Mouse (Mus musculus) Patski (cell line): ENCODE measurements at regions not wholly inside any gene's neighbourhood (a gene's known extent, or its start where the extent isn't known, plus 50 kb on each side); places are given as distances from the start of the nearest gene placed in this dataset.
A peak's percentile ranks its signal among the peaks of the same experiment; 100 is the strongest.
"Not testable (repeated sequence)": the region's sequence is repeated elsewhere in the genome, so short reads cannot be mapped to it uniquely, and the experiment has no call there.

ENCODE experiments used
- ATAC-seq: fragments of 100-300 bp; one replicate; pipeline ENCODE4 v1.8.0; 2021
- CTCF ChIA-PET: fragments of 350-600 bp; sonication (Branson Sonifier 250); formaldehyde crosslinking; loops from one replicate; lab custom pipeline; 2022; ENCODE audit warnings: inconsistent platforms; lab: Charles Lee
- POLR2A ChIA-PET: fragments of 350-600 bp; sonication (Branson Sonifier 250); formaldehyde crosslinking; loops from one replicate; lab custom pipeline; 2022; ENCODE audit warnings: antibody characterized with exemption, inconsistent platforms; lab: Charles Lee
- DNase-seq: peaks from one replicate; pipeline ENCODE4 v3.0.0-alpha.2; 2011; ENCODE audit warnings: low read depth, low spot score
- H3K27me3 ChIP-seq: fragments of 371-371 bp; one replicate; pipeline ENCODE4 v1.5.1; 2021
- CTCF ChIP-seq: fragments of 100-300 bp; IDR thresholded peaks from one replicate; pipeline ENCODE4 v1.5.1; 2021
- in situ Hi-C: fragments of 300-500 bp; cut with MboI; formaldehyde crosslinking; loops from 3 replicates; pipeline ENCODE4 v1.11.1; 2018; ENCODE audit warnings: low pct_unique_long_range_greater_than_20kb, mixed read lengths

DNA sequence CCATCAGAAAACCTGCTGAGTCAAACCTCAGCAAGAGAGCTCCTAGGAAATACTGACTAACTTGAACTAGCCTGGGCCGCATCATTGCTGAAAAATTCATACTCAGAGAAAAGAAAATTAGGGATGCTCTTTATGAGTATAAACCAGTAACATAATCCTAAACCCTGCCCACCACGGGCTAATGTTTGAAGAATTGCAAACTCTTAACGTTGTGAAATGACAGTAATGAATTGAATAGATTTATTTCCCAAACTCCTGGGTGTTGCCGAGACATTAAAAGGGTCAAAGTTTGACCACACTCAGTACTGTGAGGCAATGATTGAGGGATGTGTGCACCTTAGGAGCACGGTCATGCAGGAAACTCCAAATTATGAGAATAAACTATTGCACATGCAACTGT, 125.3 kb downstream of the Gipc2 start:
- CTCF ChIA-PET = no interaction called here
- POLR2A ChIA-PET = no interaction called here

DNA sequence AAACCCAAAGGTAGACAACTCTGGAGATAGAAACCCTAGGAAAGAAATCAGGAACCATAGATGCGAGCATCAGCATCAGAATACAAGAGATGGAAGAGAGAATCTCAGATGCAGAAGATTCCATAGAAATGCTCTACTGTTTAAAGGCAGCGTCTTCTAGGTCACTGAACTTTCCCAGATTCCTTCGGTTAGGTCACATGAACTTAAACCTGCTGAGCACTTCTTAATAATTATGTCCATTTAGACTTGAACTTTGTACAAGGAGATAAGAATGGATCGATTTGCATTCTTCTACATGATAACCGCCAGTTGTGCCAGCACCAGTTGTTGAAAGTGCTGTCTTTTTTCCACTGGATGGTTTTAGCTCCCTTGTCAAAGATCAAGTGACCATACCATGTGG, 129.2 kb downstream of the Gipc2 start:
- H3K27me3 ChIP-seq, in situ Hi-C loops: not testable (repeated sequence)

More for the DNA sequence above, 125.3 kb downstream of the Gipc2 start:
- no peak for TF ChIP-seq CTCF
- in situ Hi-C loops = no loop called here
- DNase-seq = no peak
- no peak for ATAC-seq
- peaks cover 8% of the 10 kb centered on the region for H3K27me3 ChIP-seq

DNA sequence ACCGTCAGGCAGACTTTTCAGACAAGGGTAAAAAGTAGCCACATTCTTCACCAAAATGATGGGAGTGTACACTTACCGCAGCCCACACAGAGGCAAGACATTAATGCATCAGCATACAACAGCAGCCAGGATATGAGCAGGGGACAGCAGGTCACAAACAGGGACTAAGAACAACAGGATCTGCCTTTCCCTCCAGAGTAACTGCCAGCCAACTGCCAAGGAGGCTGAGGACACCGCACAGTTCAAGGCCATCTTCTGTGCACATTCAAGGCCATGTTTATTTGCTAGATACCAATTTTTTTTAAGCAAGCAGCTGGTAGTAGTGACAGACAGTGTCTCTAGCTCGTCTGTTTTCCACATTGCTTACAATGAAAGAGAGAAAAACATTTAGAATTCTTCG, 130.6 kb downstream of the Gipc2 start:
- ATAC-seq (no peak), DNase-seq (no peak)
- ChIA-PET POLR2A (no interaction called here), CTCF (no interaction called here)
- TF ChIP-seq CTCF = no peak
- in situ Hi-C loops = no loop called here
- no peaks in the 10 kb centered on the region for H3K27me3 ChIP-seq

More for the DNA sequence above, 129.2 kb downstream of the Gipc2 start:
- CTCF ChIA-PET, POLR2A ChIA-PET, ATAC-seq, DNase-seq: not testable (repeated sequence)

DNA sequence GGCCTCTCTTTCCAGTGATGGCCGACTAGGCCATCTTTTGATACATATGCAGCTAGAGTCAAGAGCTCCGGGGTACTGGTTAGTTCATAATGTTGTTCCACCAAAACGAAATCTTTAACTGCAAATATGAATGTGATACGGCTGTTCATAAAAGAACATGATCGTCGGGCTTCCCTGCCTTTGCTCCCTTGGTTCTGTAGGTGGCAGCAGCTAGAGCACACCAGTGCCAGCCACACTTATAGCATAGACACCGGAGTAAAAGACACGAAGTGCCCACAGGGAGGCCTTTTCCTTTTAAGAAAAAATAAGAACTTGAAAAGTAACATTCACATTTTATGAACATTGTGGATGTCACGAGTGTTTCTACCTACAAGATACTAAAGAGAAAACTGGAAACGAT, 131.3 kb downstream of the Gipc2 start:
- H3K27me3 ChIP-seq = no peaks in the 10 kb centered on the region
- CTCF ChIA-PET = no interaction called here
- ATAC-seq = no peak
- POLR2A ChIA-PET = no interaction called here
- no peak for TF ChIP-seq CTCF
- no peak for DNase-seq
- in situ Hi-C loops = no loop called here

DNA sequence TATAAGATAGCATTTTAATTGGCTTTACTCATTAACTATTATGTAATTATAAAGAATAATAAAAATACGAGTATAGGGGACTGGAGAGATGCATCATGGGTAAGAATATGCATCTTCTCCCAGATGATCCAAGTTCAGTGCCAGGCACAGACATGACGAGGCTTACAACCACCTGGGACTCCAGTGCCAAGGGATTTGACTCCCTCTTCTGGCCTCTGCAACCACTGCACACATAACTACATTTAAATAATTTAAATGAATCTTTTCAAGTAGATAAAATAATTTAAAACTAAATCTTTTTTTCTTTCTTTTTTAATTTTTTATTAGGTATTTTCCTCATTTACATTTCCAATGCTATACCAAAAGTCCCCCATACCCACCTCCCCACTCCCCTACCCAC, 131.8 kb downstream of the Gipc2 start:
- DNase-seq = no peak
- in situ Hi-C loops = no loop called here
- ChIA-PET CTCF (no interaction called here), POLR2A (no interaction called here)
- peak; percentile 19 for TF ChIP-seq CTCF
- ATAC-seq = no peak
- no peaks in the 10 kb centered on the region for H3K27me3 ChIP-seq

DNA sequence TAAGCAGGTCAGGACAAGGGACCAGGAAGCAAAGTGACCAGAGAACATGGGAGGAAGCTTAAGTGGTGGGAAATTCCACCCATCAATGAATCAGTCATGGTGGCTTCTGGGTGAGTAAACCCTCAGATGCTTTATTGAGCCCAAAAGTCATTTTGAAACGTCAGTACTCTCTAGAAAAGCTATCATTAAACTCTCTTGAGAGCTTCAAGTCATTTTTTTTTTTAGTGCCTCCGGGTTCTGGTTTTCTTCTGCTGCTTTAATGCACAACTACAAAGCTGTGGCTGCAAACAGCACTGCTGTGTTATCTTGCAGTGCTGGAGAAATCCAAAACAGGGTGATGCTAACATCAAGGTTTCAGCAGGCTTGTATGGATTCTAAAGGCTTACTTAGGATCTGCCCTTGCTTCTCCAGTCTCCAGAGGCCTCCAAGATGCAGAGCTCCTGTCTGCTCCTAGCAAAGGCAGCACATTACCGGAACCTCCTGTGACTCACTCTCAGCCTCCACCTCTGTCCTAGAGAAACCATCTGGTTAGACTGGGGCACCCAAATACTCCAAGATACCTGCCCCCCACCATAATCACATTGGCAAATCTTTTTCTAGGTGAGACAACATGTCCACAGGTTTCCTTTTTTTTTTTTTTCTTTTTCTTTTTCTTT, 133.2 kb downstream of the Gipc2 start:
- in situ Hi-C loops = no loop called here
- POLR2A ChIA-PET = no interaction called here
- H3K27me3 ChIP-seq = no peaks in the 10 kb centered on the region
- TF ChIP-seq CTCF = no peak
- ATAC-seq (no peak), DNase-seq (no peak)
- CTCF ChIA-PET = no interaction called here

DNA sequence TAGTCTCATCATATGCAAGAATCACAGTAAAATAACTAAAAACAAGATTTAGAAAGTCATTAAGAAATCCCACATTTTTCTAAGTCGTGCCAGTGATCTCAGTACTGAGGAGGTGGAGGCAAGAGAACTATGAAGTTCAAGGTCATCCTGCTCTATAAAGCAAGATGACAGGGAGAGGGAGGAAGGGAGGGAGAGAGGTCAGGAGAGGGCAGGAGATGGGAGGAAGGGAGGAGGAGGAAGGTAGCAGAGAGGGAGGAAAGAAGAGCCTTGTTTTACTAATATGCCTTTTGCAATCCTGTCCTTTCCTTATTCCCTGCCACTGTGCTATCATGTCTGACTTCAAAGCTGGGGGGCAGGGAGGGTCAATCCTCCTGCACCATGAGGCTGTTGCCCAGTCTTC, 137.3 kb downstream of the Gipc2 start:
- ATAC-seq = no peak
- in situ Hi-C loops = no loop called here
- no peak for TF ChIP-seq CTCF
- no peak for DNase-seq
- no peaks in the 10 kb centered on the region for H3K27me3 ChIP-seq
- POLR2A ChIA-PET = no interaction called here
- CTCF ChIA-PET = no interaction called here

DNA sequence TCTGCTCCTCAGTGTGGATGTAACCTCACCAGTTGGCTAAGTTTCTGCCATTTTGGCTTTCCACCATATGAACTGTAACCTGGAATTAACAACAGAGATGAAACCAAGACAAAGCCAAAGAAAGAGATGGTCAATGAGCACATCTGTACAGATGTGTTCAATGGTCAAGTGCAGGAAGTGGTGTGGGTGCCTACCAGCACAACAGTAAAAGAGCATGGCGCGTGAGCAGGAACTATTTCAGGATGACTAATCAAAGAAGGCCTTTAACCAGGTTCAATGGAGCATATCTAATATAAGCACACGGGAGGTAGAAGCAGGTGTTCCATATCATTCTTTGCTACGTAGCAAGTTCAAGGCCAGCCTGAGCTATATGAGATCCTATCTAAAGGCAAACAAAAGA, 140.0 kb downstream of the Gipc2 start:
- H3K27me3 ChIP-seq = no peaks in the 10 kb centered on the region
- ChIA-PET CTCF (no interaction called here), POLR2A (no interaction called here)
- ATAC-seq = no peak
- no peak for DNase-seq
- in situ Hi-C loops = no loop called here
- TF ChIP-seq CTCF = no peak

DNA sequence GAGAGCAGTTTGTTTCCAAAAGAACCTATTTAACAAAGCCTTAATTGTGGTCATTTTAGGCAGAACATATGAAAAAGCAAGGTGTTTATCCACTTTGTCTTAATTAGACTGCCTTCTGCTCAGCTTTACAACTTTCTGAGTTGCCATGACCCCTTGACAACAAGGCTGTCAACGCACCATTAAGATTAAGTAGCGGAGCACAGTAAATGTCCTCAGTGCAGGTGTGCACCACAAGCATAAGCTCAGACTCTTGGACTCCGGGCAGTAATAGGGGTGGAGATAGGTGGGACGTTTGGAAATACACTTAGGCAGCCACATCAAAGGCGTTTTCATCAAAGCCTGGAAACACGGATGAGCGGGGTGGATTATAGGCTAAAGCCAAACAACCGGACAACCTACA, 140.9 kb downstream of the Gipc2 start:
- ChIA-PET POLR2A (no interaction called here), CTCF (no interaction called here)
- in situ Hi-C loops = no loop called here
- no peak for ATAC-seq
- H3K27me3 ChIP-seq = no peaks in the 10 kb centered on the region
- no peak for TF ChIP-seq CTCF
- DNase-seq = no peak

DNA sequence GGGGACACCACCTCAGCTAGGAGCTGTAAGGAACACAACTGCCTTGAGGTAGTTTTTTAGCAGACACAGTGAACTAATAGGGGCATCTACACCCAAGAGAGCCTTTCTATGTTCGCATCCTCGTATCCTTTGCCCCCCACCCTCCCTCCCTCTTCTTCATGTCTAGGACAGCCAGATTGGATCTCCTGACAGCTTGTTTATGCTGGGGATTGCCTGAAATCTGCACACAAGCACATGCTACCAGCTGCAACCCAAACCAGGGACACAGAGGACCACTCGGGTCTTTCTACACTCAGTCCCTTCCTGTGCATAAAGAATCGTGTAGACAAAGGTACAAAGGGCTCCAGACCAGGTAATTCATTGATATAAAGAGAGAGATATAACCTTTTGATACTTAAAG, 159.3 kb downstream of the Gipc2 start:
- H3K27me3 ChIP-seq = peaks cover 4% of the 10 kb centered on the region
- DNase-seq (no peak), ATAC-seq (no peak)
- no peak for TF ChIP-seq CTCF
- CTCF ChIA-PET = interaction anchor here (1.8 to 1.9 kb wide), 2 partner anchors 12 kb away, joined by 5 read pairs; no protein-coding TSS in a partner anchor
- POLR2A ChIA-PET = no interaction called here
- in situ Hi-C loops = no loop called here

DNA sequence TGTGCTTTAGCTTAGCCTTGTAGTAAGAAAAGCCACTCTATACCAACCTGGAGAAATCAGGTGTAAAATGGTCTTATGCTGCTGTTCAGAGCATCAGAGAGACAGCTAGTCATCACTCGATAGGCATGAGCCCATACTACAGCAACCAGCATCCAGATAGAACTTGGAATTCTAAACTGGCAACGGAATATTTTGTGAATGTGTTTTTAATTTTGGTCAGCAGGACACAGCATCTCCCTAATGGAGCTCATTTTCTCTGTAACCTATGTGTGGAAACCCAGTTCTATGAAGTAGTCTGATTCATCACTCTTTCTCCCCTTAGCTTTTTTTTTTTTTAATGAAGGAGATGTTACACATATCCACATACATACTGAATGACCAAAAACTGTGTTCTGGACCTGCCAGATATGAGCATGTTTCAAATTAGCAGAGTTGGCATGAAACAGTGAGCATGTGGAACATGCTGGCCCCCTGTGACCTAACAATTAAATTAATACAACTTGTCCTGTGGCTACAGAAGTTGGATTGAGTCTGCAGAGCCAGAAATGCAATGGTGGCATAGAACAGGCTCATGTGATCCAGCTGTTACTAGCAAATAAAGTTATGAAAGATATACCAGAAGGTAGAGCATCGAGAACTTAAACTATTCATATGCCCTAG, 160.5 kb downstream of the Gipc2 start:
- H3K27me3 ChIP-seq = peaks cover 4% of the 10 kb centered on the region
- CTCF ChIA-PET = interaction anchor here (0.9 to 1.9 kb wide), 5 partner anchors 11 to 100 kb away, joined by 3 to 5 read pairs (median 4); no protein-coding TSS in a partner anchor
- in situ Hi-C loops = no loop called here
- ATAC-seq (no peak), DNase-seq (no peak)
- no peak for TF ChIP-seq CTCF
- POLR2A ChIA-PET = no interaction called here
